Mouse (Mus musculus): ENCODE results near the gene Olfr1322. TPM values are rescaled to one million over a fixed set of nuclear protein-coding genes. Genes with fewer than 3 reads are reported as not detected.

Olfr1322 gene
- polyA plus RNA-seq (2015; fragmentation: Nextera tagmentation; extraction: Ambion mirVana): not detected in 2 replicates

DNA sequence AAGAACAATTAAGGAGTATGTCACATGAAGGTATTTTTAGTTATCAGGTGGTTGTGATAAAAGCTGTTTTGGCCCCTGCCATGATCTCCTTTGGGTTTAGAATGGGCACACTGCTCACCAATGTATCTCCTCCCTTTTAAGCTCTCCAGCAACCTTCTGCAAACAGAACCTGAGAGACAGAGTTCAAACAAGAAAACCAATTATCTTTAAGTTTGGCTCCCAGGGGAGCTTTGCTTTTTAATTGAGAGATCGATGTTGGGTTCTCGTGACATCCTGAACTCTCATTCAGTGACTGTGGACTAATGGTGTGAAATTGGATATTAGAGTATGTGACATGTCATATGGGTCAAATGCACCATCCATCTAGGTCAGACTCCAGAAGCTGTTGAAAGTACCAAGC lies at the start of gene Olfr1322:
Olfr1322 (minus strand) TSS at position 101 of the 400 bp plus-strand sequence.
- no peak for DNase-seq (ENCODE audit: low spot score)

DNA sequence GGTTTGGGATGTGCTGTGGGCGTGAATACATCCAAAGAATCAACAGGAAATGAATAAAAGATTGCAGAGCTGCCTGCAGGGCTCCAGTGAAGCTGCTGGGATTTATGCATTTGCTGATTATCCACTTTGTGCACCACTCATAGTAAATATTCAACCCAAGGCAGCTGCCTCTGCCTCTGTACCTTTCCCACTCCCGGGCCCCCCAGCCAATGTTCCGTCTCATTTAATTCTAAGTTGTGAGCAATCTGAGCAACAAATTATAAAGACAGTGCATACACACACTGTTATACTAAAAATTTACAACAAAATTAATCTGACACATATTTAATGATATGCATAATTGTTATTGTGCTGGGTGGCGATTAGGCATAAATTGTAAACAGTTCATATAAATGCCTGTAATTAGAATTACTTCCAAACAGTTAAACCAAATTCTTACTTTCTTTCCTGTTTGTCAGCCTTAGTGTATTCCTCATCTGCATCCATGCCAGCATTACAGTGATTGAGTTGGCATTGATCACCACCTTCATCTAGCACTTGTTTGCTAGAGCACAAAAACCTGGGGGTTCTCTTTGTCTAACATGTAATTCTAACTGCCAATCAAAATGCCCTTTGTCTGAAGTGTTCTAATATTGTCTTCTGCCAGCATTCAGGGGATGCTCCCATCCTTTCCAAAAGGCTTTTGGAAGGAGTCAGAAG lies 13.5 kb downstream of the Olfr1322 start:
- DNase-seq (ENCODE audit: low spot score): no peak

Other genes starting within 250 kb of the Olfr1322 start
- gene Olfr1320, start 219.2 kb downstream of the Olfr1322 start, polyA plus RNA-seq (2015; fragmentation: Nextera tagmentation; extraction: Ambion mirVana): not detected in 2 replicates
- not detected in 2 replicates for gene Olfr1321, start 156.4 kb downstream of the Olfr1322 start, polyA plus RNA-seq (2015; fragmentation: Nextera tagmentation; extraction: Ambion mirVana)
- 0.14 and 0.35 TPM in 2 replicates for gene Igsf1, start 93.7 kb downstream of the Olfr1322 start, polyA plus RNA-seq (2015; fragmentation: Nextera tagmentation; extraction: Ambion mirVana)
- not detected in 2 replicates for gene Olfr1323, start 127.9 kb upstream of the Olfr1322 start, polyA plus RNA-seq (2015; fragmentation: Nextera tagmentation; extraction: Ambion mirVana)

All from thymus, postnatal 0 days (tissue).